Mouse (Mus musculus) testis, adult 2 months (tissue): ENCODE data around the gene Gm6993.

Source experiments
- CTCF ChIP-seq: fragments of 200-500 bp; IDR thresholded peaks from 2 replicates; pipeline ENCODE4 v1.5.1; 2012; ENCODE audit warnings: low read depth, mild to moderate bottlenecking, inconsistent platforms, low read length, moderate library complexity; ENCODE audit not compliant: control insufficient read depth, insufficient read depth, insufficient replicate concordance
- POLR2A ChIP-seq: fragments of 200-500 bp; IDR thresholded peaks from 2 replicates; pipeline ENCODE4 v1.6.1; 2012; ENCODE audit warnings: low read depth, mild to moderate bottlenecking, inconsistent platforms, low read length, moderate library complexity; ENCODE audit not compliant: control insufficient read depth

DNA sequence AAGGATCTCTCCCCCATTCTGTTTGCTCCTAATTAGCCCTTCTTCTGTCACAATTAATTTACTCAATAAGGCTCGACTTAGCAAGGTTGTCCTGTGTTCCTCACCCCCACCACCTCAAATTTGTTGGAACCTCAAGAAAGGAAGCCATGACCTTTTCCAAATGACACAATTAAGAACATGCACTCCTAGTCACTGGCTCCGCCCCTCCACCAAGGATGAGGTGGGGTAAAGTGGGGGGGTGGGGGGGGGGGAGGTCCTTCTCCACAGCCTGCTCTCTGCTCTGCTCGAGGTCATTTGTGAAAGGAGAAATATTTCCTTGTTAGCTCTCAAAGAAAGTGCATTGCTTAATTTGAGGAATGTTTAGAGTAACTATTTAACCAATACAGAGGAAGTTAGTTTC is 17.8 kb upstream of the Gm6993 start:
- TF ChIP-seq CTCF (no peak), POLR2A (no peak)
